Mouse (Mus musculus): Measurements from ENCODE around the gene Ccr10.

Gene Ccr10

GRCm38 (mm10) chr11:101188166-101188805 lies 13.0 kb upstream of the Ccr10 start:
- no peak for DNase-seq (ENCODE audit: low read depth, low spot score)

DNA sequence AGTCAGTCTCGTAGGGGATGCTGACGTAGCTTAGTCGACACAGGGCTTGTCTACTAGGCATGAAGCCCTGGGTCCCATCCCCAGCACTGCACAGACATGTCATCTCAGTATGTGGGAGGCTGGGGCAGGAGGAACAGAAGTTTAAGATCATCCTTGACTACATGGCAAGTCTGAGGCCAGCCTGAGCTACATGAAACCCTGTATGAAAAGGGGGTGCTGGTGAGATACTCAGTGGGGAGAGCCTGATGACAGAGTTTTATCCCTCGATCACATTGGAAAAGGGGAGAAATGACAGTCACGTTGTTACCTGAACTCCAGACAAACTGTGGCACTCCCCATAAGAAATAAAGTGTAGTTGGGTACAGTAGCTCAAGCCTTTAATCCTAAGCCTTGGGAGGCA lies 12.3 kb upstream of the Ccr10 start:
- DNase-seq (ENCODE audit: low read depth, low spot score), result no peak

DNA sequence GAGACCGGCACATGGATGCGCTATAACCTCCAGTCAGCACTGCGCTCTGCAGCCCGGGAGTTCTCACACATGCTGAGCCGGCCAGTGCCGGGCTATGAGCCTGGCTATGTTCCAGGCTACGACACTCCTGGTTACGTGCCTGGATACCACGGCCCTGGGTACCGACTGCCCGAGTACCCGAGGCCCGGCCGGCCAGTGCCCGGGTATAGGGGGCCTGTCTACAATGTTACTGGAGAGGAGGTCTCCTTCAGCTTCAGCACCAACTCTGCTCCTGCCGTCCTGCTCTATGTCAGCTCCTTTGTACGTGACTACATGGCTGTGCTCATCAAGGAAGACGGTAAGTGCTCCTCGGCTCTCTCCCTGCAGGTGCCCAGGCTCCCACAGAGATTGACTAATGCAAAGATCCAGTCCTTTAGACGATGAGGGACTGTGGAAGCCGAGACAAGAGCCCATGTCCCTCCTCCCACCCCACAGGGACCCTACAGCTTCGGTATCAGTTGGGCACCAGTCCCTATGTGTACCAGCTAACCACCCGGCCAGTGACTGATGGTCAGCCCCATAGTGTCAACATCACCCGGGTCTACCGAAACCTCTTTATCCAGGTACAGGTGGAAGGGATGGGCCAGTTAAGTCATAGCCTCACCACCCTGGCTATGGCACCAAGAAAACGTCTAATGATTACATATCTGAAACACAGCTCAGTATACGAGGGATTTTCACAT lies 11.4 kb upstream of the Ccr10 start:
- no peak for DNase-seq (ENCODE audit: low read depth, low spot score)

DNA sequence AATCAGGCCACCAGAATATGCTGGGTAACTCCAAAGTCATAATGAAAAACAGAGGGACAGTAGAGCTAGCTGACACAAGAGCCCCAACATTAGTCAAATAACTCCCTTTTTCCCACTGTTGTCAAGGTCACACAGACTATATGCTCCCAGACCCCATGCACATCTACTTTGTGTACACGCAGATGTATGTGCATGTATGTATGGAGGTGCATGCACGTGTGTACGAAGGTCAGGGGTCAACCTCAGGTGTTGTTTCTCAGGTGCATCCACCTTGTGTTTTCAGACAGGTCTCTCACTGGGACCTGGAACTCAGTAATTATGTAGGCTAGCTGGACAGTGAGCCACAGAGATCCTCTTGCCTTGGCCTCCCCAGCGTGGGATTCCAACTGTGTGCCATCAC lies 10.2 kb upstream of the Ccr10 start:
- no peak for DNase-seq (ENCODE audit: low read depth, low spot score)

GRCm38 (mm10) chr11:101184984-101185383 lies 9.7 kb upstream of the Ccr10 start:
- DNase-seq (ENCODE audit: low read depth, low spot score), result no peak

DNA sequence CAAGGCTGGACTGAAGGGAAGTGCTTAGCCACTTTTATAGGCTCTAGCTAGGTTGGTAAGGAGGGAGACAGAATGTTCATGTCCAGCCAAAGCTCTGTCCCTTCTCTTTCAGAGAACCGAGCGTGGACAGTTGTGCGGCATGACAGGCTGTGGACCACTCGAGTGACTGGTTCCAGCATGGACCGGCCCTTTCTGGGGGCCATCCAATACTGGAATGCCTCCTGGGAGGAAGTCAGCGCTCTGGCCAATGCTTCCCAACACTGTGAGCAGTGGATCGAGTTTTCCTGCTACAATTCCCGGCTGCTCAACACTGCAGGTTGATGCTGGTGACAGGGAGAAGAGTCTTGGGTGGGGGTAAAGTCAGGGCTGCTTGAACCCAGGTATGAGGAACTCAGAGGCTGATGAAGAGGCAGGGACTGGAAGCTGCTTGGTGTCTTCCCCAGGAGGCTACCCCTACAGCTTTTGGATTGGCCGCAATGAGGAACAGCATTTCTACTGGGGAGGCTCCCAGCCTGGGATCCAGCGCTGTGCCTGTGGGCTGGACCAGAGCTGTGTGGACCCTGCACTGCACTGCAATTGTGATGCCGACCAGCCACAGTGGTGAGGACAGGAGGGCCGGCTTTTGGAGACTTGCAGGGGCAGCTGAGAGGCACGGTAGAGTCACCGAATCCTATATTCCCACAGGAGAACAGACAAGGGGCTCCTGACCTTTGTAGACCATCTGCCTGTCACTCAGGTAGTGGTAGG lies 7.7 kb upstream of the Ccr10 start:
- no peak for DNase-seq (ENCODE audit: low read depth, low spot score)

DNA sequence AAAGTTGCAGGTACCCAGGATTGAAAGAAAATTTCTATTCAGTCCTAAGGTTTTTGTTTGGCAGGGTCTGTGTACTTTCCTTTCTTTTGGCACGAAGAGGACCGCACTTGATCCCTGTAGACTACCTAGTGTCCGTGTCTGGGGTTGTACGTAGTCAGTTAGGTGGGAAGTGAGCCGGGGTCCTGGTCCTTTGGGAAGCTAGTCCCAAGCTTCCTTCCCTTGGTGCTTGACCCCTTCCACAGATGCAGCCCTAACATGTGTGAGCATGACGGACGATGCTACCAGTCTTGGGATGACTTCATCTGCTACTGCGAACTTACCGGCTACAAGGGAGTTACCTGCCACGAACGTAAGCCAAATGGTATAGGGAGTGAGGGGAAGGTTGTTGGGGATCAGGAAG lies 6.7 kb upstream of the Ccr10 start:
- DNase-seq (ENCODE audit: low read depth, low spot score), result no peak

DNA sequence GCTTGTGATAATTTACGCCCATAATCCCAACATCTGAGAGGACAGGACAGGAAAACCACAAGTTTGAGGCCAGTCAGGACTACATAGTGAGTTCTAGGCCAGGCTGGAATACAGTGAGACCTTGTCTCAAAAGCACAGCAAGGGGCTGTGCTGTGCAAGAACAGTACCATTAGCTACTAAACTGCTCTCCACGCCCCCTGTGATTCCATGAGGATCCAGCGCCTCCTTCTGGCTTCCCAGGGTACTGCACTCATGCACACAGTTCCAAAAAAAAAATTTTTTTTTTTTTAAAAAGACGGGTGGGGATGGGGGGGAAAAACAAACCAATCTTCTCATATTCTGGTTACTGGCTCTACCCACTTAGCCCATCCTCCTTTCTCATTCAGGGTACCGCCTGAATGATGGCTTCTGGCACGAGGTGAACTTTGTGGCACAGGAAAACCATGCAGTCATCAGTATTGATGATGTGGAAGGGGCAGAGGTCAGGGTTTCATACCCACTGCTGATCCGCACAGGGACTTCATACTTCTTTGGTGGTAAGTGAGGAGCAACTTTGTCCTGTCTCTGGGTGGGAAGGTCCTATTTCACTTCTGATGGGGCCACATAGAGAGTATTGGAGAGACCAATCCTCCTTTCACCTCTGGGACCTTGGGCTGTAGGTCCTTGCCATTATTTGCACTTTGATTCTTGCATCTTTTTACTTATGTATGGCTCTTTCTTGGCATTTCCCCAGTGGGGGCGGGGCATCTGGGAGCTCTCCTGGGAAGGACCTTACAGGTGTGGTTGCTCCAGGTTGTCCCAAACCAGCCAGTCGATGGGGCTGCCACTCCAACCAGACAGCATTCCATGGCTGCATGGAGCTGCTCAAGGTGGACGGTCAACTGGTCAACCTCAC lies 5.8 kb upstream of the Ccr10 start:
- DNase-seq (ENCODE audit: low read depth, low spot score), result peak; percentile 82

DNA sequence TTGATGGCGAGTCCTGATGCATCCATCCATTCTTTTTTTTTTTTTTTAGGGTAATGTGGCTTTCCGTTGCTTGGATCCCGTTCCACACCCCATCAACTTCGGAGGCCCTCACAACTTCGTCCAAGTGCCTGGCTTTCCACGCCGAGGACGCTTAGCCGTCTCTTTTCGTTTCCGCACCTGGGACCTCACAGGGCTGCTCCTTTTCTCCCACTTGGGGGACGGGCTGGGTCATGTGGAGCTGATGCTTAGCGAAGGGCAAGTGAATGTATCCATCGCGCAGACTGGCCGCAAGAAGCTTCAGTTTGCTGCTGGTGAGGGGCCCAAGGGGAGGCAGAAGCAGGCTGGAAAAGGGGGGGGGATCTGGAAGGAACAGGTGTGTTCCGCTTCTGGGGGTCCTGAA lies 5.0 kb upstream of the Ccr10 start:
- DNase-seq (ENCODE audit: low read depth, low spot score), result no peak

GRCm38 (mm10) chr11:101179306-101179705 lies 4.1 kb upstream of the Ccr10 start:
- no peak for DNase-seq (ENCODE audit: low read depth, low spot score)

DNA sequence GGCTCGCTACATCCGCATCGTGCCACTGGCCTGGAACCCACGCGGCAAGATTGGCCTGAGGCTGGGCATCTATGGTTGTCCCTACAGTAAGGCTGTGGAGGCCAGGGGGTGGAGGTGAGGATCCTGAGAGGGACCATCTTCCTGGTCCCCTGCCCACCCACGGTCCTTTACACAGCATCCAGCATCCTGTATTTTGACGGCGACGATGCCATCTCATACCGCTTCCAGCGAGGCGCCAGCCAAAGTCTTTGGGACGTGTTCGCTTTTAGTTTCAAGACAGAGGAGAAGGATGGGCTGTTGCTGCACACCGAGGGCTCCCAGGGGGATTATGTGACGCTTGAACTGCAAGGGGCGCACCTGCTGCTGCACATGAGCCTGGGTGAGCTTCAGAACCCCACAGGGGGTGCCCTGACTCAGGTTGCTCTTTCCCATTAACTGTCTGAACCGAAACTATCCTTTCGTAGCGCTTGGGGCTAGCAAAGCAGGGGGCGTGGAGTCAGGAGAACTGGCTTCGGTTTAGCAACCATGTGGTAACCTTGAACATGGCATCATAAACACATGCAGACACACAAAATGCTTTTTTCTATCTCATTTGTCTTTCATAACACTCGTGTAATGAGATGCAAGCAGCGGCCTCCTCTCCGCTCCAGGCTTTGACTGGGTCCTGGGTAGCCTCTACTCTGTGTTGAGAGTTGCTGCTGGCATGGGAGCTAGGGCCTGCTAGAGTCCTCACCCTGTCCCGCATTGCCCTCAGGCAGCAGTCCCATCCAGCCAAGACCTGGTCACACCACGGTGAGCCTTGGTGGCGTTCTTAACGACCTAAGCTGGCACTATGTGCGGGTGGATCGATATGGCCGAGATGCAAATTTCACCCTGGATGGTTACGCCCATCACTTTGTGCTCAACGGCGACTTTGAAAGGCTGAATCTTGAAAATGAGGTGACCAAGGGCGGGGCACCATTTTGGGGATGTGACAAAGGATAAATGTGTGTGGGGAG lies 3.1 kb upstream of the Ccr10 start:
- peak; percentile 32 for DNase-seq (ENCODE audit: low read depth, low spot score)

- peak; percentile 59 for DNase-seq (ENCODE audit: low read depth, low spot score)
Measured at GRCm38 (mm10) chr11:101176933-101177773, 1.9 kb upstream of the Ccr10 start.

GRCm38 (mm10) chr11:101176117-101176691 lies 961 bp upstream of the Ccr10 start:
- peak; percentile 58 for DNase-seq (ENCODE audit: low read depth, low spot score)

- DNase-seq (ENCODE audit: low read depth, low spot score), result no peak
Measured at GRCm38 (mm10) chr11:101175636-101176116, 433 bp upstream of the Ccr10 start.

DNA sequence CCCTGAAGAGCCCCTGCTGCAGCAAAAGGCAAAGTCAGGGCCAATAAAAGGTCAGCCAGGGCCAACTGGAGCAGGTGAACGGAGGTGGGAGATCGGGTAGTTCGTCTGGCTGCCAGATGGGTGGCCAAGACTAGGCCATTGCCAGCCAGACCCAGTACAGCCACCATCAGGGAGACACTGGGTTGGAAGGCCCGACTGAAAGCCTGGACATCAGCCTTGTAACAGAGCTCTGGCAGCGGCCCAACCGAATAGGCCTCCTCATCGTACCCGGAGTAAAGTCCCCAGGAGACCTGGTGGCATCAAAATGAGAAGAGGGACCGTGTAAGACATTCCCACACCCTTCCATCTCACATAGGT lies 876 bp downstream of the Ccr10 start:
- no peak for DNase-seq (ENCODE audit: low read depth, low spot score)

DNA sequence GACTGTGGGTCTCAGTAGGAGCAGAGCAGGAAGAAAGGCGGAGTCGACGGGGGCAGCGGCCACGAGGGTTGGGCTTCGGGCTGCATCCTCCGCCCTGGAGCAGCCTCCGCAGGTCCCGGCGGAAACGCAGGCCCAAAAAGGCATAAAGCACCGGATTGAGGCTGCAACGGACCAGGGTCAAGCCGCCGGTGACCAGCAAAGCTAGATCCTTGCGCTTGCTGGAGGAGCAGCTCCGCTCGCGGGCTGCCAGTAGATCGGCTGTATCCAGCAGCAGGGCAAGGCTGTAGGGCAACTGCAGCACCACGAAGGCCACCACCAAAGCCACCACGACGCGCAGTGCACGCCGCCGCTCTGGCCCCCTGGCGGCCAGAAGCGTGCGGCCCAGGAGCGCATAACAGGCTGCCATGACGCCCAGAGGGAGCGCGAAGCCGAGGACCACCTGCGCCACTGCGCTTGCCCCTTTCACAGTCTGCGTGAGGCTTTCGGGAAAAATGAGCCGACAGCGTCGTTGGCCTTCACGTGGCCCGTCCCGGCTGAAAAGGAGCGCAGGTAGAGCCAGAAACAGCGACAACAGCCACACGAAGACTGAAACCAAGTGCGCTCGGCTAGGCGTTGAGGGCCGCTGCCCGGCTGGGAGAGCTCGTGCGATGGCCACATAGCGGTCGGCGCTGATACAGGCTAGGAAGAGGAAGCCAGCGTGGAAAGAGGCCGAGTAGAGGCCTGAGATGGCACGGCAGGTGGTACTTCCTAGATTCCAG lies 1.4 kb downstream of the Ccr10 start:
- peak; percentile 93 for DNase-seq (ENCODE audit: low read depth, low spot score)

DNA sequence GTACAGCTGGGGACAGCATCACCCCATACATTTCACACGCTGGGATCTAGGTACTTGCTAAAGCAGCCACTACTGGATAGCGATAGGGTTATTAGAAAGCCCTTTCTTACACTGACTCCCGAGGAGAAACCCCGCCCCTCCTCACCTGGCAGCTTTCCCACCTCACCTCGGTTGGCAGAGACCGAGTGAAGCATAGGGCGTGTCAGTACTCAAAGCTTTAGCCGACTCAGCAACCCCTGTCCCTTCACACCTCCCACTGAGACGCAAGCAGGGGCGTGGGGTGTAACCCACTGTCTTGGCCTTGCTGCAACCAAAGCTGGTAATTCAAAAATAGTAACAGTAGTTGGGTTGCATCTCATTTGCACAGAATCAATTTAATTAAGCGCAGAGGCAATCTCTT lies 2.1 kb downstream of the Ccr10 start:
- DNase-seq (ENCODE audit: low read depth, low spot score), result peak; percentile 23

- DNase-seq (ENCODE audit: low read depth, low spot score), result no peak
Measured at GRCm38 (mm10) chr11:101172434-101172815, 2.8 kb downstream of the Ccr10 start.

Data from ZHBTc4 (cell line).